Mouse (Mus musculus): Measurements from ENCODE around the gene Col20a1.

The Col20a1 gene

GRCm38 (mm10) chr2:180994360-180994759 is 8.0 kb downstream of the Col20a1 start:
- peak; percentile 69 for DNase-seq (ENCODE audit: low read depth, low spot score)

GRCm38 (mm10) chr2:180995457-180995856 is 9.1 kb downstream of the Col20a1 start:
- no peak for DNase-seq (ENCODE audit: low read depth, low spot score)

GRCm38 (mm10) chr2:180996436-180996835 is 10.1 kb downstream of the Col20a1 start:
- peak; percentile 72 for DNase-seq (ENCODE audit: low read depth, low spot score)

- no peak for DNase-seq (ENCODE audit: low read depth, low spot score)
These were observed 10.6 kb downstream of the Col20a1 start for GRCm38 (mm10) chr2:180996905-180997304.

- no peak for DNase-seq (ENCODE audit: low read depth, low spot score)
These were observed 20.7 kb downstream of the Col20a1 start for GRCm38 (mm10) chr2:181007054-181007453.

GRCm38 (mm10) chr2:181008339-181008738 is 22.0 kb downstream of the Col20a1 start:
- DNase-seq (ENCODE audit: low read depth, low spot score), result no peak

- no peak for DNase-seq (ENCODE audit: low read depth, low spot score)
These were observed 45.1 kb downstream of the Col20a1 start for GRCm38 (mm10) chr2:181031406-181031934.

- DNase-seq (ENCODE audit: low read depth, low spot score), result no peak
These were observed 46.1 kb downstream of the Col20a1 start for GRCm38 (mm10) chr2:181032407-181032806.

GRCm38 (mm10) chr2:181033310-181033709 is 47.0 kb downstream of the Col20a1 start:
- DNase-seq (ENCODE audit: low read depth, low spot score), result no peak

GRCm38 (mm10) chr2:181035186-181035585 is 48.9 kb downstream of the Col20a1 start:
- DNase-seq (ENCODE audit: low read depth, low spot score), result no peak

GRCm38 (mm10) chr2:181036561-181036960 is 50.2 kb downstream of the Col20a1 start:
- no peak for DNase-seq (ENCODE audit: low read depth, low spot score)

GRCm38 (mm10) chr2:181038644-181039355 is 52.5 kb downstream of the Col20a1 start:
- DNase-seq (ENCODE audit: low read depth, low spot score), result no peak

GRCm38 (mm10) chr2:181039356-181039680 is 53.0 kb downstream of the Col20a1 start:
- no peak for DNase-seq (ENCODE audit: low read depth, low spot score)

GRCm38 (mm10) chr2:181041941-181042340 is 55.6 kb downstream of the Col20a1 start:
- no peak for DNase-seq (ENCODE audit: low read depth, low spot score)

- no peak for DNase-seq (ENCODE audit: low read depth, low spot score)
These were observed 56.0 kb downstream of the Col20a1 start for GRCm38 (mm10) chr2:181042376-181042775.

- peak; percentile 22 for DNase-seq (ENCODE audit: low read depth, low spot score)
These were observed 57.1 kb downstream of the Col20a1 start, which contains the start of gene Chrna4 for GRCm38 (mm10) chr2:181043437-181043836. TSS of gene Chrna4 (minus strand) at chr2:181043546.

GRCm38 (mm10) chr2:181044001-181044400 is 57.7 kb downstream of the Col20a1 start:
- no peak for DNase-seq (ENCODE audit: low read depth, low spot score)

- peak; percentile 14 for DNase-seq (ENCODE audit: low read depth, low spot score)
These were observed 62.1 kb downstream of the Col20a1 start for GRCm38 (mm10) chr2:181048252-181048945.

GRCm38 (mm10) chr2:181048986-181049385 is 62.7 kb downstream of the Col20a1 start:
- DNase-seq (ENCODE audit: low read depth, low spot score), result no peak

GRCm38 (mm10) chr2:181052171-181052570 is 65.8 kb downstream of the Col20a1 start:
- no peak for DNase-seq (ENCODE audit: low read depth, low spot score)

- DNase-seq (ENCODE audit: low read depth, low spot score), result no peak
These were observed 71.0 kb downstream of the Col20a1 start for GRCm38 (mm10) chr2:181057341-181057740.

GRCm38 (mm10) chr2:181058193-181058592 is 71.9 kb downstream of the Col20a1 start:
- DNase-seq (ENCODE audit: low read depth, low spot score), result no peak

- DNase-seq (ENCODE audit: low read depth, low spot score), result peak; percentile 88
These were observed 73.8 kb downstream of the Col20a1 start for GRCm38 (mm10) chr2:181060127-181060526.
